Mouse (Mus musculus) heart, postnatal 0 days (tissue): ENCODE data around the gene Tufm.

ENCODE experiments used
- CTCF ChIP-seq: IDR thresholded peaks from 2 replicates; pipeline ENCODE4 v1.5.1; 2016; ENCODE audit warnings: antibody characterized with exemption, control low read depth, low read depth
- EP300 ChIP-seq: IDR thresholded peaks from 2 replicates; pipeline ENCODE4 v1.6.1; 2016; ENCODE audit warnings: antibody characterized with exemption, low read depth

DNA sequence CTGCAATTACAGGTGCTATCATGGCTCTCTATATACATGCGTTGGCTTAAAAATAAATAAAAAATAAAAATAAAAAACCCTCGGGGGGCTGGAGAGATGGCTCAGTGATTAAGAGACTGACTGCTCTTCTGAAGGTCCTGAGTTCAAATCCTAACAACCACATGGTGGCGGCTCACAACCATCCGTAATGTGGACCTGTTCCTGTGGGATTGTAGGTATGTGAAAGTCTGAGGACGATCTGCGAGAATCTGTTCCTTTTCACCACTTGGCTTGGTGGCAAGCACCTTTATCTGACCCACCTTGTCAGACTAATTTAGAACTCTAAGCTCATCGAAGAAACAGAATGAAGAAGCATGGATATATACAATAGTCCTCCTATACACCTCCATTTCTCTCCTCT, 12.3 kb downstream of the Tufm start:
- TF ChIP-seq CTCF (no peak), EP300 (no peak)
